Mouse (Mus musculus) liver, postnatal 0 days (tissue): Measurements from ENCODE around the gene Hacd2.

Source experiments
- CTCF ChIP-seq: sonication (generic); IDR thresholded peaks from 2 replicates; pipeline ENCODE4 v1.5.1; 2016; ENCODE audit warnings: antibody characterized with exemption, low read depth
- EP300 ChIP-seq: IDR thresholded peaks from 2 replicates; pipeline ENCODE4 v1.6.1; 2016; ENCODE audit warnings: antibody characterized with exemption, low read depth, mild to moderate bottlenecking

GRCm38 (mm10) chr16:34975544-34975943 lies 46.7 kb upstream of the Hacd2 start:
- TF ChIP-seq EP300 (no peak), CTCF (peak; percentile 46)
